Mouse (Mus musculus) CH12.LX (cell line): ENCODE results near the gene Gtse1. TPM values are rescaled to one million over a fixed set of nuclear protein-coding genes. Genes with fewer than 3 reads are reported as not detected.

Experiments
- DNase-seq: peaks from one replicate; pipeline ENCODE4 v3.0.0-alpha.2; 2013; ENCODE audit errors: extremely low read depth
- H3K27ac ChIP-seq: 2 replicates; pipeline ENCODE4 v1.5.1; 2012; ENCODE audit warnings: low read depth, mild to moderate bottlenecking, control low read depth, moderate library complexity; ENCODE audit not compliant: insufficient read depth
- H3K27me3 ChIP-seq: replicated peaks from 2 replicates; pipeline ENCODE3; 2012; ENCODE audit warnings: inconsistent platforms
- H3K36me3 ChIP-seq, 2 experiments: replicated peaks in 1 of 2; 2 replicates each; pipeline versions ENCODE3 to v1.6.1; 2012; ENCODE audit warnings: inconsistent platforms in 1 of 2, low read length in 1 of 2, mild to moderate bottlenecking in 1 of 2, mixed read lengths in 1 of 2, moderate library complexity in 1 of 2; ENCODE audit not compliant: control insufficient read depth in 1 of 2, insufficient read depth in 1 of 2
- H3K4me1 ChIP-seq, 2 experiments: 2 replicates each; pipeline ENCODE4 v1.6.1; 2012; ENCODE audit warnings: inconsistent platforms in 1 of 2, moderate library complexity in 1 of 2; ENCODE audit not compliant: insufficient read depth in 2 of 2, control insufficient read depth in 1 of 2
- H3K4me2 ChIP-seq: 2 replicates; pipeline ENCODE4 v1.6.1; 2012; ENCODE audit warnings: low read depth, mild to moderate bottlenecking, control low read depth; ENCODE audit not compliant: poor library complexity, insufficient read depth, severe bottlenecking
- H3K4me3 ChIP-seq, 3 experiments: fragments of 150-350 bp in 1 of 3; sonication (generic) in 1 of 3; replicated peaks in 1 of 3; 2 replicates each; pipeline versions ENCODE3 to v1.5.1; 2011 to 2012; ENCODE audit warnings: low read depth in 2 of 3, low read length in 2 of 3, mild to moderate bottlenecking in 2 of 3, moderate library complexity in 2 of 3, control low read depth in 1 of 3, improper control_type of control experiment in 1 of 3, inconsistent platforms in 1 of 3, mixed read lengths in 1 of 3; ENCODE audit not compliant: poor library complexity in 1 of 3
- H3K79me2 ChIP-seq: replicated peaks from 2 replicates; pipeline ENCODE4 v1.6.1; 2012; ENCODE audit warnings: mild to moderate bottlenecking, moderate library complexity; ENCODE audit not compliant: control insufficient read depth, poor library complexity, insufficient read depth, severe bottlenecking; ENCODE audit errors: extremely low read depth
- H3K9ac ChIP-seq: 2 replicates; pipeline ENCODE4 v1.6.1; 2012; ENCODE audit warnings: low read depth, mild to moderate bottlenecking, control low read depth, moderate library complexity; ENCODE audit not compliant: insufficient read depth
- H3K9me3 ChIP-seq: replicated peaks from 2 replicates; pipeline ENCODE3; 2012; ENCODE audit warnings: low read length, inconsistent platforms, mixed read lengths
- CHD1 ChIP-seq: IDR thresholded peaks from 2 replicates; pipeline ENCODE4 v1.6.1; 2012; ENCODE audit warnings: low read depth, low read length, improper control_type of control experiment, inconsistent platforms
- CHD2 ChIP-seq: IDR thresholded peaks from 2 replicates; pipeline ENCODE4 v1.6.1; 2011; ENCODE audit warnings: low read length, improper control_type of control experiment
- CTCF ChIP-seq, 2 experiments: IDR thresholded peaks in 1 of 2; conservative IDR thresholded peaks in 1 of 2; 2 replicates each; pipeline ENCODE4 v1.5.1; 2011 to 2012; ENCODE audit warnings: low read depth in 2 of 2, low read length in 2 of 2, improper control_type of control experiment in 1 of 2, inconsistent platforms in 1 of 2, mild to moderate bottlenecking in 1 of 2, moderate library complexity in 1 of 2
- E2F4 ChIP-seq: IDR thresholded peaks from 2 replicates; pipeline ENCODE4 v1.6.1; 2011; ENCODE audit warnings: low read depth, low read length, improper control_type of control experiment; ENCODE audit not compliant: insufficient replicate concordance
- ETS1 ChIP-seq: conservative IDR thresholded peaks from 2 replicates; pipeline ENCODE4 v1.6.1; 2012; ENCODE audit warnings: low read depth, mild to moderate bottlenecking, inconsistent platforms, low read length, improper control_type of control experiment, moderate library complexity
- IRF4 ChIP-seq: IDR thresholded peaks from 2 replicates; pipeline ENCODE4 v1.6.1; 2014; ENCODE audit warnings: low read depth, mild to moderate bottlenecking, inconsistent platforms, low read length, improper control_type of control experiment
- MAX ChIP-seq: IDR thresholded peaks from 2 replicates; pipeline ENCODE4 v1.6.1; 2011; ENCODE audit warnings: low read length, improper control_type of control experiment
- MEF2A ChIP-seq: IDR thresholded peaks from 2 replicates; pipeline ENCODE4 v1.6.1; 2014; ENCODE audit warnings: low read depth, mild to moderate bottlenecking, inconsistent platforms, low read length, improper control_type of control experiment, borderline replicate concordance
- MXI1 ChIP-seq: IDR thresholded peaks from 2 replicates; pipeline ENCODE4 v1.6.1; 2011; ENCODE audit warnings: mild to moderate bottlenecking, low read depth, low read length, improper control_type of control experiment
- NELFE ChIP-seq: IDR thresholded peaks from 2 replicates; pipeline ENCODE4 v1.6.1; 2011; ENCODE audit warnings: low read depth, low read length, improper control_type of control experiment
- NRF1 ChIP-seq: IDR thresholded peaks from 2 replicates; pipeline ENCODE4 v1.6.1; 2014; ENCODE audit warnings: low read depth, mild to moderate bottlenecking, inconsistent platforms, low read length, improper control_type of control experiment, moderate library complexity
- POLR2A ChIP-seq: IDR thresholded peaks from 2 replicates; pipeline ENCODE4 v1.6.1; 2011; ENCODE audit warnings: low read depth, mild to moderate bottlenecking, improper control_type of control experiment, low read length
- POLR2AphosphoS2 ChIP-seq: IDR thresholded peaks from 2 replicates; pipeline ENCODE4 v1.6.1; 2011; ENCODE audit warnings: low read depth, low read length, improper control_type of control experiment
- SIN3A ChIP-seq: IDR thresholded peaks from 2 replicates; pipeline ENCODE4 v1.6.1; 2012; ENCODE audit warnings: low read length, improper control_type of control experiment, inconsistent platforms
- UBTF ChIP-seq: IDR thresholded peaks from 2 replicates; pipeline ENCODE4 v1.6.1; 2012; ENCODE audit warnings: low read depth, mild to moderate bottlenecking, inconsistent platforms, low read length, improper control_type of control experiment, moderate library complexity
- USF2 ChIP-seq: conservative IDR thresholded peaks from 2 replicates; pipeline ENCODE4 v1.6.1; 2011; ENCODE audit warnings: low read depth, low read length, improper control_type of control experiment
- ZC3H11A ChIP-seq: IDR thresholded peaks from 2 replicates; pipeline ENCODE4 v1.6.1; 2012; ENCODE audit warnings: low read depth, mild to moderate bottlenecking, inconsistent platforms, low read length, improper control_type of control experiment
- ZMIZ1 ChIP-seq: IDR thresholded peaks from 2 replicates; pipeline ENCODE4 v1.6.1; 2012; ENCODE audit warnings: low read depth, mild to moderate bottlenecking, inconsistent platforms, low read length, improper control_type of control experiment
- dilution Hi-C: fragments of 300-500 bp; cut with MboI; formaldehyde crosslinking; loops from 2 replicates; pipeline ENCODE4 v1.14.3; 2020; ENCODE audit warnings: low sequenced_read_pairs; ENCODE audit not compliant: extremely low pct_unique_long_range_greater_than_20kb, extremely low pct_ligation_motif_present
- in situ Hi-C: fragments of 300-500 bp; cut with MboI; formaldehyde crosslinking; loops from 3 replicates; pipeline ENCODE4 v1.14.3; 2019; ENCODE audit warnings: low sequenced_read_pairs, low pct_ligation_motif_present, low pct_unique_long_range_greater_than_20kb, mixed read lengths
- polyA plus RNA-seq: library from polyadenylated mRNA; unstranded; fragments of >175 nt; gene quantifications from 2 replicates; pipeline ENCODE4 v1.2.1, GENCODE M21; 2012; ENCODE audit warnings: low read depth; ENCODE audit not compliant: insufficient read length
- total RNA-seq, 2 experiments: library from RNA; depleted of rRNA; stranded (reverse); fragments of 300-350 nt in 1 of 2; fragments of >200 nt in 1 of 2; gene quantifications; 2 replicates each; pipeline ENCODE4 v1.2.3; 2012 to 2014

Gtse1 gene
- total and polyA plus RNA-seq, 3 experiments = 32.8 to 40.1 (median 37.4) TPM

DNA sequence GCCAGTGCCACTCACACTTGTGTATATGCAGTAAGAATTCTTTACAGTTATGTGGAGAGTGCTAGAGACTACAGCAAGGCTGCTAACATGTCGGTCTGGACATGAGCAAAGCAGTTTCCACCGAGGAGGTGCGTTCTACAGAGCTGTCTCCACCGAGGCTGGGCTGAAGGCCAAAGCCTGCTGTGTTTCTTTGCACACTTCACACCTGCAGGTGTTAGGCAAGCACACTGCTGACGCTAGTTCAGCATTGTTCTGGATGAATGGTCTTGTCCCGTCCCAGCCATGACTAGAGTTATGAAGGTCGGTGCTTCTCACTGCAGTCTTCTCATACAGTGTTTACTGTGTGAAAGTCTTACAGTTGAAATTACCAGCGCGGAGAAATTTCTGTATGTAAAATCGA lies 32.4 kb downstream of the Gtse1 start:
- Histone ChIP-seq H3K27me3 (no peaks in the 10 kb centered on the region), H3K9me3 (no peaks in the 10 kb centered on the region), H3K4me3 (no peak overlapping the region), H3K4me1 (peaks cover 0 to 10% of the 10 kb centered on the region in 2 experiments; a peak in 2 of 4 replicates), H3K79me2 (no peaks in the 10 kb centered on the region), H3K36me3 (peaks cover 57 to 87% of the 10 kb centered on the region in 2 experiments), H3K27ac (no peak overlapping the region), H3K4me2 (no peak overlapping the region), H3K9ac (no peak overlapping the region)
- dilution Hi-C loops = no loop called here
- no peak for TF ChIP-seq SIN3A
- no peak for TF ChIP-seq CHD2
- no peak for TF ChIP-seq MAX
- no peak for TF ChIP-seq UBTF
- no peak for DNase-seq
- in situ Hi-C loops = no loop called here

DNA sequence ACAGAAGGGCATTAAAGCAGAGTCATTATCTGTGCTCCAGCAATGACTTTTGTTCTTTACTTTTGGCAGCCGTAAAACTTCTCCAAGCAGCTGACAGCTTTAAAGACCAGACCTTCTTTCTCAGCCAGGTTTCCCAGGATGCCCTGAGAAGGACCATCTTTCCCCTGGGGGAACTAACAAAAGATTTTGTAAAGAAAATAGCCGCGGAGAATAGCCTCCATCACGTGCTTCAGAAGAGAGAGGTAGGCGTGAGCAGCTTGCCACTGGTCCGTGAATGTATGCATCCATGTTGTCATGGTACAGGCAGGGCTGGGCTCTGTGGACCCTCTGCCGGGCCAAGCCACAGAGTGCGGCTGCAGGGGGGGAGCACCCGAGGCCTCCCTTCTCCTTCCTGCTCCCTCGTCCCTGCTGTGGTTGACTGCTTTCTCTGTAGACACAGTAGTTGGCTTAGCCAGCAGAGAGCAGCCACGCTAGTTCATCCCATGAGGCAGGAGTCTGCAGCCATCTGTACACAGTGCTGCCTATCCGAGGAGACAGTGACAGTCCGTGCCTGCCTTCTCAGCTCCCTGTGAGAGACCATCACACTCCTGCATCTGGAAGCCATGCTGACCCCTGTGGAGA lies 33.1 kb downstream of the Gtse1 start:
- Histone ChIP-seq H3K36me3 (peaks cover 64 to 92% of the 10 kb centered on the region in 2 experiments), H3K4me2 (no peak overlapping the region)
- DNase-seq = no peak

DNA sequence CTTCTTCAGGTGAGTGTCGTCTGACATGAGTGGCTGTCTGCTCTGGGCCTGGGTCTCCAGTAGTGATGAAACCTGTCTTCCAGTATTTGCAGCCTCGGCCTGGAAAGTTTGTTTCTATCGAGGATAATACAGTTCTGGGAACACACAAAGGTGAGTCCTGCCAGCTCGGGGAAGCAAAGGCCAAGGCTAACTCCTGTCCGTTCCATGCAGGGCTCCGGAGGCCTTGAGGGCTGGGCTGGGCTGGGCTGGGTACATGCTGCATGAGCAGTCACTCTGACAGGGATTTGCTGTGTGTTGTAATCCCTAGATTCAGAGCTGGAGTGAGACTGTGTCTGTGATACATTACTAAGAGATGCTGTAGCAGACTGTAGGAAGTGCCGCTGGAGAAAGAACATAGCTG lies 34.3 kb downstream of the Gtse1 start:
- Histone ChIP-seq H3K79me2 (no peaks in the 10 kb centered on the region), H3K4me1 (peaks cover 0 to 10% of the 10 kb centered on the region in 2 experiments; a peak in 2 of 4 replicates), H3K27ac (no peak overlapping the region), H3K9me3 (no peaks in the 10 kb centered on the region), H3K9ac (no peak overlapping the region), H3K4me3 (no peak overlapping the region), H3K36me3 (peaks cover 70 to 92% of the 10 kb centered on the region in 2 experiments), H3K4me2 (no peak overlapping the region)
- in situ Hi-C loops (no loop called here), dilution Hi-C loops (no loop called here)
- TF ChIP-seq CHD1 (no peak), MAX (no peak), ZC3H11A (no peak), POLR2AphosphoS2 (no peak), NRF1 (no peak), CHD2 (no peak), ETS1 (no peak), E2F4 (no peak), POLR2A (no peak), ZMIZ1 (no peak), NELFE (no peak)
- TF ChIP-seq, all 38 proteins: peak for 0
- H3K27me3 ChIP-seq = no peaks in the 10 kb centered on the region
- no peak for DNase-seq

More for the DNA sequence above, 33.1 kb downstream of the Gtse1 start:
- Histone ChIP-seq H3K79me2 (no peaks in the 10 kb centered on the region), H3K9ac (no peak overlapping the region), H3K9me3 (no peaks in the 10 kb centered on the region), H3K4me3 (no peak overlapping the region), H3K4me1 (peaks cover 0 to 10% of the 10 kb centered on the region in 2 experiments; a peak in 2 of 4 replicates), H3K27ac (no peak overlapping the region), H3K27me3 (no peaks in the 10 kb centered on the region)
- dilution Hi-C loops = no loop called here
- in situ Hi-C loops = no loop called here
- TF ChIP-seq IRF4 = no peak
- TF ChIP-seq MEF2A = no peak
- TF ChIP-seq MAX = no peak
- TF ChIP-seq USF2 = no peak
- TF ChIP-seq CHD1 = no peak
- TF ChIP-seq CHD2 = no peak
- TF ChIP-seq CTCF (conservative IDR thresholded peaks at IDR 0.05 in 1 of 2, IDR thresholded peaks at IDR 0.05 in 1 of 2; ENCODE audit: low read depth in 2 of 2, low read length in 2 of 2) = no peak
- no peak for TF ChIP-seq NELFE
- no peak for TF ChIP-seq MXI1
